Mouse (Mus musculus) ES-Bruce4 (cell line): ENCODE results near the gene Itk.

ENCODE experiments used
- CTCF ChIP-seq: IDR thresholded peaks from one replicate; pipeline ENCODE4 v1.8.1; 2011; ENCODE audit warnings: low read depth, low read length
- POLR2A ChIP-seq: IDR thresholded peaks from one replicate; pipeline ENCODE4 v1.8.1; 2011; ENCODE audit warnings: low read length; ENCODE audit not compliant: insufficient read depth

- no peak for TF ChIP-seq CTCF
- TF ChIP-seq POLR2A, result no peak
These were observed 78.1 kb downstream of the Itk start for GRCm38 (mm10) chr11:46311181-46311702.
